14 mouse cellular contexts compared by ENCODE assay signal in the genomic region with DNA sequence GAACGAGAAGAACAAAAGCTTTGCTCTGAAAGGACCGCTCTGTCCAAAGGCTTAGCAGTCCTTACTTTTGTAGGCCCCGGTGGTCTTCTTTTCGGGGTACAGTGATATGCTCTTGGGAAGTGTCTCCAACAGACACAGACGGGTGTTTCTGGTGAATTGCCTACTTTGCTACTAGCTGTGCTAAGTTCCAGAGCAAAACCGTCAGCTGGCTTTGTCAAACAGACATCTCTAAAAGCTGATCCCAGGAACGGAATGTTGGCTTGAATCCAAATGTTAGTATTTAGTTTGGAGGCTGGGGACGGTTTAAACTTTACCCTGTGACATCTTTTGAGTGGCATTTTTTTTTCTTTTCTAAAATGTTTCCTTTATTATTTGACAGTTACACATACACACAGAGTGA.
DNase-seq lines count a peak whose midpoint lies in the region; ATAC-seq lines count a peak whose summit lies in the region.
"Had no signal": no experiment of that assay in that cellular context is flagged by ENCODE, and none has a peak within 500 bp of the region (broad histone marks: within the 10 kb centered on the region; RNA-seq: fewer than 3 reads in every experiment).

No protein-coding gene starts in this region.

- DNase-seq in heart, adult 18-20 months = no peak
- peak; percentile 14 for DNase-seq in midbrain, embryonic 11.5 days (ENCODE audit: low spot score, missing footprints)
- DNase-seq in lung, postnatal 10 days = peak; percentile 64
- no peak for DNase-seq in thymus, adult 18-20 months
- DNase-seq: cerebellum, adult 18-20 months; layer of hippocampus, postnatal 36 days; liver, embryonic 13.5 days; thymus, postnatal 36 days had no signal

- H3K36me3 ChIP-seq in heart, embryonic 13.5 days = no peaks in the 10 kb centered on the region
- H3K36me3 ChIP-seq in midbrain, embryonic 11.5 days (ENCODE audit: control insufficient read depth, insufficient read depth, low read length) = no peaks in the 10 kb centered on the region
- no peaks in the 10 kb centered on the region for H3K36me3 ChIP-seq in midbrain, embryonic 15.5 days (replicated peaks)
- no peaks in the 10 kb centered on the region for H3K36me3 ChIP-seq in embryonic facial prominence, embryonic 13.5 days
- H3K36me3 ChIP-seq: liver, embryonic 13.5 days had no signal

- no peak overlapping the region for H3K4me3 ChIP-seq in heart, embryonic 13.5 days
- H3K4me3 ChIP-seq in midbrain, embryonic 11.5 days (ENCODE audit: low read depth, low read length) = no peak overlapping the region
- H3K4me3 ChIP-seq in midbrain, embryonic 15.5 days = no peak overlapping the region
- no peak overlapping the region for H3K4me3 ChIP-seq in embryonic facial prominence, embryonic 13.5 days
- H3K4me3 ChIP-seq: liver, embryonic 13.5 days; myocyte had no signal

- no peak for ATAC-seq in heart, embryonic 13.5 days (ENCODE audit: extremely low read depth, insufficient number of reproducible peaks, low FRiP score, low TSS enrichment)
- no peak for ATAC-seq in midbrain, embryonic 11.5 days (ENCODE audit: low FRiP score)
- no peak for ATAC-seq in midbrain, embryonic 15.5 days (replicated peaks)
- no peak for ATAC-seq in embryonic facial prominence, embryonic 13.5 days (ENCODE audit: insufficient number of reproducible peaks, insufficient read depth, low FRiP score, low TSS enrichment, low read depth)
- ATAC-seq in megakaryocyte-erythroid progenitor cell, adult 5-6 weeks (replicated peaks; ENCODE audit: low FRiP score, low TSS enrichment, poor library complexity, severe bottlenecking) = no peak
- ATAC-seq: inflammation-experienced regulatory T-cells, adult 6 months had no signal

- H3K9me3 ChIP-seq in heart, embryonic 13.5 days = no peaks in the 10 kb centered on the region
- no peaks in the 10 kb centered on the region for H3K9me3 ChIP-seq in midbrain, embryonic 11.5 days (ENCODE audit: control insufficient read depth, low read length)
- H3K9me3 ChIP-seq in midbrain, embryonic 15.5 days = no peaks in the 10 kb centered on the region
- H3K9me3 ChIP-seq in embryonic facial prominence, embryonic 13.5 days = no peaks in the 10 kb centered on the region
- H3K9me3 ChIP-seq: liver, embryonic 13.5 days had no signal

- no peak overlapping the region for H3K27ac ChIP-seq in heart, embryonic 13.5 days (replicated peaks)
- no peak overlapping the region for H3K27ac ChIP-seq in midbrain, embryonic 11.5 days (ENCODE audit: low read depth, low read length)
- no peak overlapping the region for H3K27ac ChIP-seq in midbrain, embryonic 15.5 days
- peak overlapping the region; percentile 55 for H3K27ac ChIP-seq in embryonic facial prominence, embryonic 13.5 days

- H3K27me3 ChIP-seq in heart, embryonic 13.5 days (replicated peaks) = no peaks in the 10 kb centered on the region
- no peaks in the 10 kb centered on the region for H3K27me3 ChIP-seq in midbrain, embryonic 11.5 days (ENCODE audit: control insufficient read depth, insufficient read depth, low read length)
- no peaks in the 10 kb centered on the region for H3K27me3 ChIP-seq in midbrain, embryonic 15.5 days (replicated peaks)
- H3K27me3 ChIP-seq in embryonic facial prominence, embryonic 13.5 days = no peaks in the 10 kb centered on the region
- H3K27me3 ChIP-seq: liver, embryonic 13.5 days had no signal

- 45% methylated on average over 8 of the region's 8 CpGs for WGBS in heart, embryonic 13.5 days
- WGBS in midbrain, embryonic 11.5 days = 66% methylated on average over 8 of the region's 8 CpGs
- WGBS in midbrain, embryonic 15.5 days = 40% methylated on average over 8 of the region's 8 CpGs
- WGBS in embryonic facial prominence, embryonic 13.5 days = 33% methylated on average over 8 of the region's 8 CpGs

- H3K4me1 ChIP-seq in heart, embryonic 13.5 days = peaks cover 30% of the 10 kb centered on the region
- H3K4me1 ChIP-seq in midbrain, embryonic 11.5 days (ENCODE audit: control insufficient read depth, insufficient read depth, low read length) = no peaks in the 10 kb centered on the region
- peaks cover 6% of the 10 kb centered on the region; the same call in 1 of the 2 replicates for H3K4me1 ChIP-seq in midbrain, embryonic 15.5 days
- peaks cover 68% of the 10 kb centered on the region for H3K4me1 ChIP-seq in embryonic facial prominence, embryonic 13.5 days

- peak overlapping the region; percentile 50; the same call in 1 of the 2 replicates for H3K9ac ChIP-seq in heart, embryonic 13.5 days
- H3K9ac ChIP-seq in midbrain, embryonic 11.5 days (ENCODE audit: low read length) = no peak overlapping the region
- no peak overlapping the region for H3K9ac ChIP-seq in midbrain, embryonic 15.5 days
- no peak overlapping the region for H3K9ac ChIP-seq in embryonic facial prominence, embryonic 13.5 days
- H3K9ac ChIP-seq: liver, embryonic 13.5 days had no signal

- no peak overlapping the region for H3K4me2 ChIP-seq in heart, embryonic 13.5 days
- H3K4me2 ChIP-seq in midbrain, embryonic 11.5 days = no peak overlapping the region
- no peak overlapping the region for H3K4me2 ChIP-seq in midbrain, embryonic 15.5 days
- no peak overlapping the region for H3K4me2 ChIP-seq in embryonic facial prominence, embryonic 13.5 days
- H3K4me2 ChIP-seq: liver, embryonic 13.5 days had no signal

Comparison
In these comparisons a context has a peak if more than half of its experiments do, and no peak if none do; other contexts are left out.
1. DNase-seq: peak in midbrain, embryonic 11.5 days (single experiment) and lung, postnatal 10 days (single experiment); none in heart, adult 18-20 months (0 of 2) and thymus, adult 18-20 months (0 of 2).